Mouse (Mus musculus): ENCODE measurements around the gene Gm39566.

GRCm38 (mm10) chr11:69799394-69800137, 15.5 kb downstream of the Gm39566 start:
- no peak for TF ChIP-seq GATA1 (IDR thresholded peaks at IDR 0.05; ENCODE audit: low read length)
- no peak for TF ChIP-seq TAL1 (IDR thresholded peaks at IDR 0.05; ENCODE audit: low read length)

Data from erythroblast, embryonic 14.5 days (primary cell).